8 mouse cellular contexts compared by ENCODE assay signal in the genomic region with DNA sequence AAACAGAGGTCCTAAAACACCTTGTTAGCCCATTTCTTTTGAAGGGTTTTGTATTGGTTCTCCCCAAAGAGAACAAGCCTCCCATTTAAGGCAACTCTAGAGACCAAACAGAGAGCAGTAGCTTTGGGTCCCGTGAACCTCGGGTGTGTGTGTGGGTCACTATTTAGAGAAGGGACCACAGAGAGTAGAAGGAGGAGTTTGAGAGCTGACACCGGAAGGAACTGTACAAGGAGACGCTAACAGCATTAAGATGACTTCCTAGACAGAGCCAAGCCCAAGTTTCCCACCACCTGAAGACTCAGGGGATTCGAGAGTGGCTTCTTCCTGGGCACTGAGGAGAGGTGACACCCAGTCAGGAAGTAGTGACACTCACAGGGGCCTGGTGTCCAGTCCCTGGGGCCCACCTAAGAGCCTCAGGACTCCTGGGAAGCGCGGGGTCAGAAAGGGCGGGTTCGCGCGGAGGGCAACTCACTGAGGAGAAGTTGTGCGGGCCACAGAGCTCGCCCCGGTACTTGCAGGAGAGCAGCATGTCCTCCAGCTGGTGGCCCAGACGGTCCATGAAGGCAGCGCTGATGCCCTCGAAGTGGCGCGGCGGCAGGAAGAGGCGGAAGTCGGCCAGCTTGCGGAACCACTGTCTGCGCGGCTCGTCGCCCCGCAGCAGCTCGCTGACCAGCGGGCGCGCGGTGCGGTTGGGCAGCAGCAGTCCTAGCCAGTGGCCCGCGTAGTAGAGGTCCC.
A peak's percentile ranks its signal among the peaks of the same experiment; 100 is the strongest.
DNase-seq lines count a peak whose midpoint lies in the region; ATAC-seq and TF ChIP-seq lines count a peak whose summit lies in the region.

No protein-coding gene starts in this region.

- TF ChIP-seq POLR2A in heart, adult 2 months (IDR thresholded peaks at IDR 0.05; ENCODE audit: insufficient read depth, low read depth, low read length): no peak

- no peaks in the 10 kb centered on the region for H3K36me3 ChIP-seq in heart, embryonic 11.5 days (ENCODE audit: control insufficient read depth, insufficient read depth, low read length)
- no peaks in the 10 kb centered on the region for H3K36me3 ChIP-seq in heart, adult 2 months (ENCODE audit: control insufficient read depth, insufficient read depth, low read length)
- H3K36me3 ChIP-seq in E14TG2a.4 (ENCODE audit: insufficient read depth, low read length): no peaks in the 10 kb centered on the region
- no peaks in the 10 kb centered on the region for H3K36me3 ChIP-seq in embryonic facial prominence, embryonic 11.5 days (replicated peaks; ENCODE audit: control insufficient read depth, insufficient read depth, low read depth, low read length)
- H3K36me3 ChIP-seq in hindbrain, postnatal 0 days (ENCODE audit: insufficient read depth, low read length): no peaks in the 10 kb centered on the region
- H3K36me3 ChIP-seq in midbrain, embryonic 15.5 days (replicated peaks): no peaks in the 10 kb centered on the region

- no peaks in the 10 kb centered on the region for H3K79me2 ChIP-seq in heart, adult 2 months (replicated peaks; ENCODE audit: control insufficient read depth, insufficient read depth, low read length)

- peak overlapping the region; percentile 59 for H3K4me3 ChIP-seq in heart, embryonic 11.5 days (ENCODE audit: low read depth, low read length)
- H3K4me3 ChIP-seq in heart, adult 2 months: no peak overlapping the region
- H3K4me3 ChIP-seq in E14TG2a.4 (replicated peaks; ENCODE audit: low read length): peak overlapping the region; percentile 83
- H3K4me3 ChIP-seq in embryonic facial prominence, embryonic 11.5 days (ENCODE audit: low read depth, low read length): peak overlapping the region; percentile 49
- H3K4me3 ChIP-seq in hindbrain, postnatal 0 days (ENCODE audit: low read length): peak overlapping the region; percentile 65
- H3K4me3 ChIP-seq in midbrain, embryonic 15.5 days: peak overlapping the region; percentile 71

- intact Hi-C loops in heart, adult 2 months (cut with DNase I): no loop called here

- no peak overlapping the region for H3K27ac ChIP-seq in heart, embryonic 11.5 days (ENCODE audit: low read depth, low read length)
- H3K27ac ChIP-seq in heart, adult 2 months: no peak overlapping the region
- H3K27ac ChIP-seq in embryonic facial prominence, embryonic 11.5 days (replicated peaks; ENCODE audit: low read depth, low read length): no peak overlapping the region
- H3K27ac ChIP-seq in hindbrain, postnatal 0 days: no peak overlapping the region
- no peak overlapping the region for H3K27ac ChIP-seq in midbrain, embryonic 15.5 days

- no peaks in the 10 kb centered on the region for H3K9me3 ChIP-seq in heart, embryonic 11.5 days (replicated peaks; ENCODE audit: control insufficient read depth, low read length)
- no peaks in the 10 kb centered on the region for H3K9me3 ChIP-seq in E14TG2a.4 (ENCODE audit: low read length)
- no peaks in the 10 kb centered on the region for H3K9me3 ChIP-seq in embryonic facial prominence, embryonic 11.5 days (replicated peaks; ENCODE audit: control insufficient read depth, low read length)
- no peaks in the 10 kb centered on the region for H3K9me3 ChIP-seq in hindbrain, postnatal 0 days (ENCODE audit: low read length)
- H3K9me3 ChIP-seq in midbrain, embryonic 15.5 days: no peaks in the 10 kb centered on the region

- no peak for TF ChIP-seq CTCF in heart, adult 2 months (IDR thresholded peaks at IDR 0.05)
- no peak for TF ChIP-seq CTCF in E14TG2a.4 (conservative IDR thresholded peaks at IDR 0.05; ENCODE audit: low read length)
- no peak for TF ChIP-seq CTCF in hindbrain, postnatal 0 days (IDR thresholded peaks at IDR 0.05; ENCODE audit: low read depth)

- H3K27me3 ChIP-seq in heart, embryonic 11.5 days (ENCODE audit: control insufficient read depth, insufficient read depth, low read length): peaks cover 60% of the 10 kb centered on the region
- peaks cover 15% of the 10 kb centered on the region for H3K27me3 ChIP-seq in heart, adult 2 months (ENCODE audit: control insufficient read depth, insufficient read depth, low read length)
- peaks cover 80% of the 10 kb centered on the region for H3K27me3 ChIP-seq in E14TG2a.4 (ENCODE audit: insufficient read depth, low read length)
- peaks cover 30% of the 10 kb centered on the region for H3K27me3 ChIP-seq in embryonic facial prominence, embryonic 11.5 days (ENCODE audit: control insufficient read depth, insufficient read depth, low read length)
- 0 out of 2 replicates have a peak, but pooled peaks cover 10% of the 10 kb centered on the region for H3K27me3 ChIP-seq in hindbrain, postnatal 0 days (ENCODE audit: insufficient read depth, low read length)
- H3K27me3 ChIP-seq in midbrain, embryonic 15.5 days (replicated peaks): peaks cover 13% of the 10 kb centered on the region

- 0 out of 2 replicates have a peak, but pooled peaks cover 10% of the 10 kb centered on the region for H3K4me1 ChIP-seq in heart, embryonic 11.5 days (ENCODE audit: control insufficient read depth, insufficient read depth, low read length)
- H3K4me1 ChIP-seq in heart, adult 2 months (ENCODE audit: control insufficient read depth, insufficient read depth, low read length): no peaks in the 10 kb centered on the region
- H3K4me1 ChIP-seq in E14TG2a.4 (replicated peaks; ENCODE audit: low read depth, low read length): peaks cover 17% of the 10 kb centered on the region
- H3K4me1 ChIP-seq in embryonic facial prominence, embryonic 11.5 days (ENCODE audit: control insufficient read depth, insufficient read depth, low read length): peaks cover 3% of the 10 kb centered on the region; the same call in 1 of the 2 replicates
- H3K4me1 ChIP-seq in hindbrain, postnatal 0 days (ENCODE audit: insufficient read depth, low read length): peaks cover 8% of the 10 kb centered on the region; the same call in 1 of the 2 replicates
- peaks cover 34% of the 10 kb centered on the region for H3K4me1 ChIP-seq in midbrain, embryonic 15.5 days

- H3K4me2 ChIP-seq in heart, embryonic 11.5 days: peak overlapping the region; percentile 97
- H3K4me2 ChIP-seq in embryonic facial prominence, embryonic 11.5 days (ENCODE audit: low read depth, low read length): peak overlapping the region; percentile 97
- H3K4me2 ChIP-seq in hindbrain, postnatal 0 days (ENCODE audit: low read depth, low read length): peak overlapping the region; percentile 94
- peak overlapping the region; percentile 95 for H3K4me2 ChIP-seq in midbrain, embryonic 15.5 days

- no peak for ATAC-seq in heart, embryonic 11.5 days (replicated peaks; ENCODE audit: insufficient number of reproducible peaks, low FRiP score, low TSS enrichment)
- ATAC-seq in embryonic facial prominence, embryonic 11.5 days (replicated peaks; ENCODE audit: insufficient number of reproducible peaks, low FRiP score, low TSS enrichment, low read depth): no peak; the same call in 1 of the 2 replicates
- no peak for ATAC-seq in hindbrain, postnatal 0 days
- ATAC-seq in midbrain, embryonic 15.5 days (replicated peaks): peak; percentile 16; the same call in 1 of the 2 replicates

- no peak overlapping the region for H3K9ac ChIP-seq in heart, embryonic 11.5 days (ENCODE audit: low read depth, low read length)
- H3K9ac ChIP-seq in heart, adult 2 months (ENCODE audit: low read depth, low read length): no peak overlapping the region
- peak overlapping the region; percentile 43; the same call in 1 of the 2 replicates for H3K9ac ChIP-seq in embryonic facial prominence, embryonic 11.5 days (replicated peaks; ENCODE audit: low read length)
- peak overlapping the region; percentile 76 for H3K9ac ChIP-seq in hindbrain, postnatal 0 days (replicated peaks; ENCODE audit: low read length)
- H3K9ac ChIP-seq in midbrain, embryonic 15.5 days: peak overlapping the region; percentile 67

- WGBS in heart, embryonic 11.5 days (ENCODE audit: insufficient replicate concordance): 4% methylated on average over 36 of the region's 36 CpGs
- WGBS in heart, adult 2 months: 6% methylated on average over 36 of the region's 36 CpGs
- WGBS in embryonic facial prominence, embryonic 11.5 days: 7% methylated on average over 36 of the region's 36 CpGs
- WGBS in hindbrain, postnatal 0 days: 5% methylated on average over 36 of the region's 36 CpGs
- 5% methylated on average over 36 of the region's 36 CpGs for WGBS in midbrain, embryonic 15.5 days

- DNase-seq in heart, adult 2 months: no peak
- peak; percentile 18 for DNase-seq in embryonic facial prominence, embryonic 11.5 days (ENCODE audit: low spot score)
- DNase-seq in hindbrain, postnatal 0 days (ENCODE audit: low spot score): peak; percentile 45
- DNase-seq in thymus, postnatal 0 days (ENCODE audit: low spot score): no peak
- no peak for DNase-seq in frontal cortex, postnatal 36 days (ENCODE audit: low spot score in 2 of 2)

- no peak for TF ChIP-seq EP300 in heart, adult 2 months (IDR thresholded peaks at IDR 0.05; ENCODE audit: insufficient read depth, low read depth, low read length)

Comparison
In these comparisons a context has a peak if more than half of its experiments do, and no peak if none do; other contexts are left out.
1. H3K9ac ChIP-seq: peak in embryonic facial prominence, embryonic 11.5 days (single experiment), hindbrain, postnatal 0 days (single experiment) and midbrain, embryonic 15.5 days (single experiment); none in heart, embryonic 11.5 days (single experiment) and heart, adult 2 months (single experiment).
2. DNase-seq: peak in embryonic facial prominence, embryonic 11.5 days (single experiment) and hindbrain, postnatal 0 days (single experiment); none in heart, adult 2 months (0 of 2), thymus, postnatal 0 days (single experiment) and frontal cortex, postnatal 36 days (0 of 2).
3. Peak in every context shown above with its lines, with median percentiles within 50 percentile points of each other: H3K4me2 ChIP-seq.